Comparison of ENCODE assay signal across 9 mouse cellular contexts in the genomic region with DNA sequence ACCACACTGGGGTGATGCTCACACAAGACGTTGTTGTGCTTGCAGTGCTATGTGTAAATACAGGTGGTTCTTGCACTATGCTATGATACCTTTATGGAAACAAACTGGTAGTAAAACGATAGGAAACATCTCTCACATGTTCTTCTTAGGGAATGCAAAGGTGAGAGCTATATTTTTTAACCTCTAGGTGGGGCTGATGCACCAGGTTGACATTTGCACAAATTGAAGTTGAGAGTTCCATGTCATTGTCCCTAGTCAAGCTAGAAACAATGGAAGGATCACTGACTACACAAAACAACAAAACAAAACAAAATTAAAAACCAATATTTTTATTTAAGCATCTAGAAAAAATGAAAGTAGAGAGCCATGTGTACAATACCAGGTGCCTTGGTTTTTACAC.
DNase-seq lines count a peak whose midpoint lies in the region; TF ChIP-seq lines count a peak whose summit lies in the region.
"Had no signal": no experiment of that assay in that cellular context is flagged by ENCODE, and none has a peak within 500 bp of the region (broad histone marks: within the 10 kb centered on the region; RNA-seq: fewer than 3 reads in every experiment).

No protein-coding gene starts in this region.

- DNase-seq in heart, postnatal 4 days, result peak; percentile 4
- DNase-seq in heart, adult 8-10 months (ENCODE audit: low spot score), result no peak
- peak; percentile 0 for DNase-seq in ovary, postnatal 14 days (ENCODE audit: low spot score)
- no peak for DNase-seq in ovary, postnatal 36 days (ENCODE audit: low spot score)
- DNase-seq in embryo, embryonic 10 days (ENCODE audit: low spot score), result peak; percentile 12
- peak; percentile 4 for DNase-seq in retina, postnatal 7 days (ENCODE audit: low read depth, low spot score)
- DNase-seq in gastrocnemius, adult 2 months, result no peak
- DNase-seq in cerebellum, adult 8-10 months, result no peak
- DNase-seq: liver, embryonic 13.5 days had no signal

- H3K4me3 ChIP-seq in gastrocnemius, adult 2 months, result no peak overlapping the region
- H3K4me3 ChIP-seq: liver, embryonic 13.5 days had no signal

- intact Hi-C loops in gastrocnemius, adult 2 months (cut with DNase I), result no loop called here

- no peak; the same call in 1 of the 2 replicates for TF ChIP-seq CTCF in gastrocnemius, adult 2 months (IDR thresholded peaks at IDR 0.05)

- no peak overlapping the region for H3K27ac ChIP-seq in gastrocnemius, adult 2 months
- H3K27ac ChIP-seq: liver, embryonic 13.5 days had no signal

Comparison
In these comparisons a context has a peak if more than half of its experiments do, and no peak if none do; other contexts are left out.
1. DNase-seq: peak in heart, postnatal 4 days (single experiment), ovary, postnatal 14 days (single experiment), embryo, embryonic 10 days (single experiment) and retina, postnatal 7 days (single experiment); none in heart, adult 8-10 months (single experiment), ovary, postnatal 36 days (single experiment), gastrocnemius, adult 2 months (single experiment) and cerebellum, adult 8-10 months (single experiment).